Mouse (Mus musculus) left cerebral cortex, postnatal 36 days (tissue): ENCODE measurements around the gene Arhgef6. TPM values are rescaled to one million over a fixed set of nuclear protein-coding genes. Genes with fewer than 3 reads are reported as not detected.

ENCODE experiments used
- DNase-seq, 2 experiments: peaks; one replicate each; pipeline ENCODE4 v3.0.0; 2021 to 2022; ENCODE audit warnings: low spot score in 2 of 2, mixed read lengths in 1 of 2
- intact Hi-C: fragments of 180-260 bp; cut with DNase I; formaldehyde crosslinking; loops from one replicate; pipeline ENCODE4 v1.15.1; 2025
- total RNA-seq, 2 experiments: library from RNA; stranded (reverse); gene quantifications; 2 replicates each; pipeline ENCODE4 v1.2.3; 2021

Arhgef6 gene
- total RNA-seq, 2 experiments from 2014 or later, result 11.4 to 14.7 TPM

GRCm38 (mm10) chrX:57304784-57305287, 33.7 kb downstream of the Arhgef6 start:
- intact Hi-C loops, result no loop called here
- no peak for DNase-seq

GRCm38 (mm10) chrX:57303188-57303878, 35.2 kb downstream of the Arhgef6 start:
- intact Hi-C loops, result no loop called here
- DNase-seq, result no peak

DNA sequence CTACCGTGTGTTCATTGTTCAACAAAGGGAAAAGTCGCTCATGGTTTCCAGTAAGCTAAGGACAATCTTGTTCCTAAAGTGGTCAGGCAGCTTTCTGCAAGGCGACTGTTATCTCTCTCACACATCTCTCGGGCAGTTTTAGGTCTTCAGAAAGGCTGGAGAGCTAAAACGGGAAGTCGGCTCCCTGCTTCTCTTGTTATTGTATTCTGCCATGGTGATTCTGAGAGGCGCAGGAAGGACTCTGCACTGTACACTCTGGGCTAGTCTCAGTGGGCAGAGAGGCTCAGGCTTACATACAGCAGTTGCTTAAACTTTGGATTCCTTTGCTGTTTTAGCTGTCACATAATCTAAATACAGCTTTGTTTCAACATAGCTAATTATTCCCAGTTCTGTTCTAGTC, 39.6 kb downstream of the Arhgef6 start:
- no peak for DNase-seq
- intact Hi-C loops, result no loop called here

DNA sequence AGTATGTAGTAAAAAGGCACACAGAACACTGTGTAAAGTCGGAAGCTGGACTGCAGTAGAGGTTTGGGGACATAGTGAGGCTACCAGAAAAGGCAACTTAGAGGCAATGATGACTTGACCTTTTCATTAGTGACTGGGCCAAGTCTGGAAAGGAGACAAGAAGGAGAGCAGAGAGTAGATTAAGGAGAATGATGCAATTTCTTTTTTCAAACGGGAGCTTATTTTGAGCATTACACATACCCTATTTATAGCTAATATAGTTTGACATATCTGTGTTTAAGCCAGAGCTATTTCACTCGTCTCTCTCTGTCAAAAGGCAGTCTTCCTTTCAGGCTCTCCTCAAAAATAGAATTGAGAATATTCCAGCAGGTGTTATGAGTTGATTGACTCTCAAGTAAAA, 50.1 kb downstream of the Arhgef6 start:
- no peak for DNase-seq
- intact Hi-C loops, result no loop called here

- DNase-seq, result no peak
Observed at GRCm38 (mm10) chrX:57286281-57286680, 52.2 kb downstream of the Arhgef6 start.

GRCm38 (mm10) chrX:57282184-57282583, 56.3 kb downstream of the Arhgef6 start:
- DNase-seq, result no peak
- intact Hi-C loops, result no loop called here

More at GRCm38 (mm10) chrX:57286281-57286680, 52.2 kb downstream of the Arhgef6 start:
- intact Hi-C loops, result no loop called here

DNA sequence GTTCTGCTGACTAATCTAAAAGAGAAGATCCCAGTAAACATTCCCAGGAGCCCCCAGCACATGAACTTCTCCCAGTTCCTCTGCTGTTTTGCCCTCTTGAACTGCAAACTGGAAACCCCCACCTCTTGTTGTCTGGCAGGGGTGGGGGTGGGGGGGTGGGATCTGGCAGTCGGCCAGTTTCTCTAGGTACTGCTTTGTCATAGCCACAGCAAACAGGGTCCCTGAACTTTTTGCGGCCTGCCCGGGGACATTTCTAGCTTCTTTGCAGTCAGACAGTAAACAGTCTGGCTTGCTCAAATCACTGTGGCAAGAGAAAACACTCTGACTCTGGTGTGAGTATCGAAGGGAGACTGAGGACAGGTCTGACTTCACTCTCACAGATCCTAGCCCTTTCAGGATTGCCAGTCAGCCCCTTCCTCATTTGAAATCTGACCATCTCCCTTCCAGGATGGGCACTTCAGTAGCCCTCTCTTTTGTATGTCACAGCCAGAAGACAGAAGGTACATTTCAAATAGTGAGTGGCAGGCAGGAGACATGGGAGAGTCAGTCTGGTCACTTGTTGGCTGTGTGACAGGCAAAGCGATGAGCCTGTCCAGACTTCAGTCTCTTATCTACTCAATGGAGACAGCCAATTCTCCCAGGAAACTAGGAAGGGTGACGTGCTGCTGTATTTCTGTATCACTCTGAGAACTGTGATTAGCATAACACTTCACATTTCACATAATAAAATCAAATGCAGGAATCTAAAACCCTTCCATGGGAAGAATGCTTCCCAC, 60.8 kb downstream of the Arhgef6 start:
- intact Hi-C loops, result no loop called here
- DNase-seq, result no peak

- intact Hi-C loops, result no loop called here
Observed at GRCm38 (mm10) chrX:57263515-57263914, 75.0 kb downstream of the Arhgef6 start.

GRCm38 (mm10) chrX:57260744-57261143, 77.8 kb downstream of the Arhgef6 start:
- DNase-seq, result peak in 1 of 2 experiments; percentile 4

More at GRCm38 (mm10) chrX:57263515-57263914, 75.0 kb downstream of the Arhgef6 start:
- DNase-seq, result no peak

GRCm38 (mm10) chrX:57253329-57254055, 85.0 kb downstream of the Arhgef6 start:
- intact Hi-C loops, result no loop called here
- DNase-seq, result no peak

More at GRCm38 (mm10) chrX:57260744-57261143, 77.8 kb downstream of the Arhgef6 start:
- intact Hi-C loops, result no loop called here

DNA sequence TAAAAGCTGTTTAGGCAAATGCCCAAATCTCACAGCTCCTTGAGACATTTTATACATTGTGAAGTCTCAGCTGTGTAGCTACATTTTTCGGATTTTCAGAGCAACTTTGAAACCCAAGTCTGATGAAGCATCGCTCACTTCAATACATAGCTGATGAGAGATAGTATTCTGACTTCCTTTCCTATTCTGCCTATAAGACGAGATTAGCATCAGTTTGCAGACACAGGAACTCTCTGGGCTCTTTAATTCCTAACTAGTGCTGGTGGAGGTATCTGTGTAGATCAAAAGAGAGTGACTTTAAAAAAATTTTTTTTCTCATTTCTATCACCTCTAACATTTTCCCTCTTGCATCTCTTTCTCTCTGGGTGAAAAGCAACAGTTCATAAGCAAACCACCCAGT, 100.0 kb downstream of the Arhgef6 start:
- intact Hi-C loops, result no loop called here
- DNase-seq, result no peak

- intact Hi-C loops, result no loop called here
- no peak for DNase-seq
Observed at GRCm38 (mm10) chrX:57235982-57236381, 102.5 kb downstream of the Arhgef6 start.

GRCm38 (mm10) chrX:57233596-57233995, 104.9 kb downstream of the Arhgef6 start:
- peak in 1 of 2 experiments; percentile 5 for DNase-seq
- intact Hi-C loops, result no loop called here

- DNase-seq, result no peak
- intact Hi-C loops, result no loop called here
Observed at GRCm38 (mm10) chrX:57228178-57228577, 110.4 kb downstream of the Arhgef6 start.

GRCm38 (mm10) chrX:57223301-57223700, 115.2 kb downstream of the Arhgef6 start:
- intact Hi-C loops, result no loop called here
- DNase-seq, result no peak

DNA sequence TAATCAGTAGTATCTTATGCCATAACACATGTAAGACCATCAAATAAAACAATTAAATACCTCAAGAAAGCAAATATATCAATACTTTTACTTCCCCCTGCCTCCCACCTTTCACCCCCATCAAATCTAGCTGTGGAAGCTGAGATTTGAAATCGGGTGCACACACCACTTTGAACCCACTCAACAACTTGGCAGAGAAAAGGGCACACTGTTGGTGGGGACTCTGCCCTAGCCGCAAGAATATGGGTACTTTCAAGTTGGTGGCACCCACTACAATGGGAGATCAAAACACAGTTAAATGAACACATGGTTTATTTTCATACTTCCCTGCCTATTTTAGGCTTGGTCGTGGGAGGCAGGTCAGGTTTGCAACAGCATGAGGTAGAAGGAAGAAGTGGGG, 116.6 kb downstream of the Arhgef6 start:
- no peak for DNase-seq
- intact Hi-C loops, result no loop called here

- intact Hi-C loops, result no loop called here
- DNase-seq, result no peak
Observed at GRCm38 (mm10) chrX:57219563-57219962, 119.0 kb downstream of the Arhgef6 start.

GRCm38 (mm10) chrX:57216271-57216670, 122.3 kb downstream of the Arhgef6 start:
- intact Hi-C loops, result no loop called here
- DNase-seq, result no peak

- no peak for DNase-seq
- intact Hi-C loops, result no loop called here
Observed at GRCm38 (mm10) chrX:57215495-57215894, 123.0 kb downstream of the Arhgef6 start.

GRCm38 (mm10) chrX:57212862-57213261, 125.7 kb downstream of the Arhgef6 start:
- intact Hi-C loops, result no loop called here
- no peak for DNase-seq
